Mouse (Mus musculus) limb, embryonic 14.5 days (tissue): Measurements from ENCODE around the gene Olfr711. TPM values are rescaled to one million over a fixed set of nuclear protein-coding genes. Genes with fewer than 3 reads are reported as not detected.
"Not testable (repeated sequence)": the region's sequence is repeated elsewhere in the genome, so short reads cannot be mapped to it uniquely, and the experiment has no call there.

Experiments
- ATAC-seq: fragments of 200-750 bp; cut with Nextera tagmentation; 2 replicates; pipeline ENCODE4 v1.8.0; 2017; ENCODE audit warnings: low read depth, moderate number of reproducible peaks, moderate TSS enrichment; ENCODE audit not compliant: low FRiP score
- DNase-seq: peaks from one replicate; pipeline ENCODE4 v3.0.0-alpha.2; 2015; ENCODE audit warnings: low spot score
- H3K27ac ChIP-seq: fragments of 300-500 bp; sonication (generic); replicated peaks from 2 replicates; pipeline ENCODE4 v1.5.1; 2014; ENCODE audit warnings: low read depth, mild to moderate bottlenecking, low read length, moderate library complexity, mixed read lengths
- H3K27me3 ChIP-seq: fragments of 300-500 bp; sonication (generic); 2 replicates; pipeline ENCODE4 v1.6.1; 2014; ENCODE audit warnings: low read length, mixed read lengths; ENCODE audit not compliant: control insufficient read depth, insufficient read depth
- H3K36me3 ChIP-seq: fragments of 300-500 bp; sonication (generic); 2 replicates; pipeline ENCODE4 v1.6.1; 2014; ENCODE audit warnings: mild to moderate bottlenecking, low read length, moderate library complexity, mixed read lengths; ENCODE audit not compliant: control insufficient read depth, insufficient read depth
- H3K4me1 ChIP-seq: fragments of 300-500 bp; sonication (generic); 2 replicates; pipeline ENCODE4 v1.6.1; 2014; ENCODE audit warnings: antibody characterized with exemption, low read length, mixed read lengths; ENCODE audit not compliant: control insufficient read depth, insufficient read depth
- H3K4me2 ChIP-seq: fragments of 300-500 bp; sonication (generic); replicated peaks from 2 replicates; pipeline ENCODE4 v1.6.1; 2014; ENCODE audit warnings: low read depth, mild to moderate bottlenecking, low read length, moderate library complexity; ENCODE audit not compliant: severe bottlenecking
- H3K4me3 ChIP-seq: fragments of 300-500 bp; sonication (generic); replicated peaks from 2 replicates; pipeline ENCODE4 v1.5.1; 2014; ENCODE audit warnings: low read length
- H3K9ac ChIP-seq: fragments of 300-500 bp; sonication (generic); 2 replicates; pipeline ENCODE4 v1.6.1; 2014; ENCODE audit warnings: mild to moderate bottlenecking, low read depth, low read length, moderate library complexity; ENCODE audit not compliant: severe bottlenecking
- H3K9me3 ChIP-seq: fragments of 300-500 bp; sonication (generic); 2 replicates; pipeline ENCODE4 v1.6.1; 2016; ENCODE audit warnings: low read length; ENCODE audit not compliant: control insufficient read depth
- POLR2A ChIP-seq: fragments of 200-500 bp; IDR thresholded peaks from 2 replicates; pipeline ENCODE4 v1.8.0; 2012; ENCODE audit warnings: inconsistent platforms, mild to moderate bottlenecking, moderate library complexity, borderline replicate concordance; ENCODE audit not compliant: insufficient read depth, insufficient read length; ENCODE audit errors: extremely low read depth
- WGBS: fragments of 180-500 bp; shearing (Covaris S2); extraction: QIAGEN DNeasy Blood & Tissue Kit; methylation state at CpG from one replicate; pipeline ENCODE4 v1.1.7; 2014; 5-methylcytosine and 5-hydroxymethylcytosine counted together
- polyA plus RNA-seq, 2 experiments: library from polyadenylated mRNA; depleted of rRNA in 1 of 2; stranded (reverse) in 1 of 2; unstranded in 1 of 2; fragments of >200 nt; fragmentation: Nextera tagmentation in 1 of 2; extraction: Ambion mirVana in 1 of 2; gene quantifications; 2 replicates each; pipeline versions ENCODE4 v1.2.1 to v1.2.3; 2012 to 2014

Gene Olfr711
- polyA plus RNA-seq (2012; rRNA removed): not detected in 2 replicates
- not detected in 2 replicates for polyA plus RNA-seq (2014; fragmentation: Nextera tagmentation; extraction: Ambion mirVana)

GRCm38 (mm10) chr7:106975353-106975752 lies at the start of gene Olfr711:
TSS of gene Olfr711 (minus strand) at chr7:106975453.
- TF ChIP-seq POLR2A: no peak
- Histone ChIP-seq H3K27me3 (no peaks in the 10 kb centered on the region), H3K27ac (no peak within 1 kb of the TSS), H3K4me3 (no peak within 1 kb of the TSS), H3K36me3 (no peaks in the 10 kb centered on the region), H3K4me1 (no peaks in the 10 kb centered on the region), H3K9me3 (no peaks in the 10 kb centered on the region), H3K9ac (no peak within 1 kb of the TSS), H3K4me2 (no peak within 1 kb of the TSS)
- ATAC-seq (no peak), DNase-seq (no peak)
- WGBS: 69% methylated on average over 1 of the region's 1 CpGs

DNA sequence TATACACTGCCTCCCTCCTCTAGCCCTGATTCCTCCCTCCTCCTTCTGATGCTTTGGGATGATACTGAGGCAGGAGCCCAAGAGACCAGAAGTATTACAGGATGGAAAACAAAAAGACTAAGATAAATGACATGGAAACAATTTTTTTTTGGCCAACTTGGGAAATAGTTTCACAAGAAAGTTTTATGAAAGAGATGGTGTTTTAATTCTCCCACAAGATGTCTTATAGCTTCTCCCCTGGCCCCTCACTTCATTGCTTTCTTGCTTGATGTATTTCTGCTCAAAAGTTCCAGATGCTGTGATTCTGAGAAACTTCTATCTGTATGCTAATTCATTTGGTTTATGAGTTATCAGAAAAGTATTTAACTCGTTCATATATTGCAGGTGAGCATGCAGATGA lies 30.7 kb upstream of the Olfr711 start, which contains the start of gene Olfr2:
Gene Olfr2, minus strand, starts transcription at position 101 of the 400 bp plus-strand sequence.
- H3K4me2 ChIP-seq: no peak within 1 kb of the TSS
- WGBS: 44% methylated on average over 1 of the region's 1 CpGs
- no peaks in the 10 kb centered on the region for H3K9me3 ChIP-seq
- ATAC-seq (no peak), DNase-seq (no peak)
- no peaks in the 10 kb centered on the region for H3K27me3 ChIP-seq
- no peaks in the 10 kb centered on the region for H3K4me1 ChIP-seq
- H3K9ac ChIP-seq: no peak within 1 kb of the TSS
- no peaks in the 10 kb centered on the region for H3K36me3 ChIP-seq
- no peak for TF ChIP-seq POLR2A
- no peak within 1 kb of the TSS for H3K27ac ChIP-seq
- H3K4me3 ChIP-seq: no peak within 1 kb of the TSS

DNA sequence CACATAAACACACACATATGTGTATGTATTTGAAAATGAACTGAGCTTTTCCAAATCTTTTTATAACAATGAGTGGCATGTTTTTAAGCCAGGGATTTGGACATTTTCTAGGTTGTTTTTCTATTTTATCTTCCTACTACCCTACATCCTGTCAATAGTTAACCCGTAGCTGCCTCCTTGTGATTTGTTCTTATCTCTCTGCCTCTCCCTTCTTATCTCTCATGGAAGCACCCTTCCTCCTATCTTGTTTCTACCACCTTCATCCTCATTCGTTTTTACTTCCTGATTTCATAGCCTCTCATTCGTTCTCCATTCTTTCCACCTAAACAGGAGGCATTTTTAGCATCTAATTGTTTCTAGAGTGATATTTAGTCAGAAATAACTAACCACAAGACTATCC lies 28.9 kb upstream of the Olfr711 start:
- WGBS: 60% methylated on average over 3 of the region's 3 CpGs
- Histone ChIP-seq H3K27ac (no peak overlapping the region), H3K9ac (no peak overlapping the region), H3K27me3 (no peaks in the 10 kb centered on the region), H3K4me1 (no peaks in the 10 kb centered on the region), H3K4me3 (no peak overlapping the region), H3K36me3 (no peaks in the 10 kb centered on the region), H3K9me3 (no peaks in the 10 kb centered on the region), H3K4me2 (no peak overlapping the region)
- no peak for ATAC-seq
- TF ChIP-seq POLR2A: no peak
- DNase-seq: no peak

GRCm38 (mm10) chr7:107000798-107001197 lies 25.5 kb upstream of the Olfr711 start:
- no peak for ATAC-seq
- Histone ChIP-seq H3K27me3 (no peaks in the 10 kb centered on the region), H3K9ac (no peak overlapping the region), H3K4me1 (no peaks in the 10 kb centered on the region), H3K36me3 (no peaks in the 10 kb centered on the region), H3K27ac (no peak overlapping the region), H3K9me3 (no peaks in the 10 kb centered on the region), H3K4me2 (no peak overlapping the region), H3K4me3 (no peak overlapping the region)
- TF ChIP-seq POLR2A: no peak
- WGBS: 87% methylated on average over 7 of the region's 7 CpGs
- DNase-seq: no peak

GRCm38 (mm10) chr7:106985236-106985635 lies 10.0 kb upstream of the Olfr711 start:
- no peak for TF ChIP-seq POLR2A
- H3K4me1 ChIP-seq: no peaks in the 10 kb centered on the region
- no peaks in the 10 kb centered on the region for H3K9me3 ChIP-seq
- H3K36me3 ChIP-seq: no peaks in the 10 kb centered on the region
- H3K27ac ChIP-seq: no peak overlapping the region
- H3K4me3 ChIP-seq: no peak overlapping the region
- DNase-seq (no peak), ATAC-seq (no peak)
- no peaks in the 10 kb centered on the region for H3K27me3 ChIP-seq
- H3K9ac ChIP-seq: no peak overlapping the region
- H3K4me2 ChIP-seq: no peak overlapping the region
- WGBS: 89% methylated on average over 3 of the region's 3 CpGs

GRCm38 (mm10) chr7:106967503-106967902 lies 7.8 kb downstream of the Olfr711 start:
- not testable (repeated sequence) for H3K4me3 ChIP-seq, H3K9me3 ChIP-seq, H3K27ac ChIP-seq, H3K36me3 ChIP-seq, ATAC-seq, H3K4me1 ChIP-seq, H3K27me3 ChIP-seq, DNase-seq, H3K4me2 ChIP-seq, H3K9ac ChIP-seq
